In the genomic region with DNA sequence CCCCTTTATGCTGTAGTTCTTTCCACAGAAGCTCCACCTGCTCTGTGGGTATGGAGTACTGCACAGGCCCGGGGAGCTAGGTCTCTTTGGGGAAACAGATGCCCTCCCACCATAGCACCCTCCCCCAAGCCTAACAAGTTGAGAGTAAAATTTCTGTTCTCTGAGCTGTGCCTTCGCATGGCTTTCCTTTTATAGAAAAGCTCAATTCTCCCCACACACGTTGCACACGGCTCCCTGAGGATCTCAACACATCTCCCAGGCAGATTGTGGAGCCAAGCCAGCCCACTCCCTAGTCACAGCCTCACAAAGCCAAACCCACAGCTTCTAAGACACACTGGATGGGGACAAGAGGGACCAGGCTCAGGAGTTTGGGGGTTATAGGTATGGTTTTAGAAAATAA, we compare ENCODE assay signal across 9 mouse cellular contexts. TPM values are rescaled to one million over a fixed set of nuclear protein-coding genes. Genes with fewer than 3 reads are reported as not detected.
A peak's percentile ranks its signal among the peaks of the same experiment; 100 is the strongest.
DNase-seq lines count a peak whose midpoint lies in the region; ATAC-seq and TF ChIP-seq lines count a peak whose summit lies in the region.
"Had no signal": no experiment of that assay in that cellular context is flagged by ENCODE, and none has a peak within 500 bp of the region (broad histone marks: within the 10 kb centered on the region; RNA-seq: fewer than 3 reads in every experiment).

No protein-coding gene starts in this region.

- TF ChIP-seq EP300 in heart, adult 2 months (IDR thresholded peaks at IDR 0.05; ENCODE audit: insufficient read depth, low read depth, low read length): no peak

- peak overlapping the region; percentile 82 for H3K4me3 ChIP-seq in hindbrain, embryonic 12.5 days
- H3K4me3 ChIP-seq in limb, embryonic 13.5 days: no peak overlapping the region
- no peak overlapping the region for H3K4me3 ChIP-seq in stomach, embryonic 15.5 days (replicated peaks)
- H3K4me3 ChIP-seq in heart, adult 2 months: no peak overlapping the region

- intact Hi-C loops in heart, adult 2 months (cut with DNase I): no loop called here

- no peak for TF ChIP-seq CTCF in heart, adult 2 months (IDR thresholded peaks at IDR 0.05)

- no peaks in the 10 kb centered on the region for H3K9me3 ChIP-seq in hindbrain, embryonic 12.5 days (replicated peaks)
- H3K9me3 ChIP-seq in limb, embryonic 13.5 days: no peaks in the 10 kb centered on the region
- no peaks in the 10 kb centered on the region for H3K9me3 ChIP-seq in stomach, embryonic 15.5 days

- H3K27ac ChIP-seq in hindbrain, embryonic 12.5 days: peak overlapping the region; percentile 97
- H3K27ac ChIP-seq in limb, embryonic 13.5 days: no peak overlapping the region
- peak overlapping the region; percentile 60 for H3K27ac ChIP-seq in stomach, embryonic 15.5 days
- no peak overlapping the region for H3K27ac ChIP-seq in heart, adult 2 months

- H3K4me1 ChIP-seq in hindbrain, embryonic 12.5 days: peaks cover 44% of the 10 kb centered on the region
- H3K4me1 ChIP-seq in limb, embryonic 13.5 days: peaks cover 43% of the 10 kb centered on the region
- peaks cover 27% of the 10 kb centered on the region for H3K4me1 ChIP-seq in stomach, embryonic 15.5 days
- H3K4me1 ChIP-seq in heart, adult 2 months (ENCODE audit: control insufficient read depth, insufficient read depth, low read length): peaks cover 8% of the 10 kb centered on the region

- H3K27me3 ChIP-seq in hindbrain, embryonic 12.5 days: no peaks in the 10 kb centered on the region
- no peaks in the 10 kb centered on the region for H3K27me3 ChIP-seq in limb, embryonic 13.5 days
- no peaks in the 10 kb centered on the region for H3K27me3 ChIP-seq in stomach, embryonic 15.5 days (replicated peaks)
- H3K27me3 ChIP-seq in heart, adult 2 months (ENCODE audit: control insufficient read depth, insufficient read depth, low read length): no peaks in the 10 kb centered on the region

- 72% methylated on average over 4 of the region's 4 CpGs for WGBS in hindbrain, embryonic 12.5 days
- WGBS in limb, embryonic 13.5 days: 56% methylated on average over 4 of the region's 4 CpGs
- 44% methylated on average over 4 of the region's 4 CpGs for WGBS in stomach, embryonic 15.5 days
- WGBS in heart, adult 2 months: 37% methylated on average over 4 of the region's 4 CpGs

- peak overlapping the region; percentile 74 for H3K4me2 ChIP-seq in hindbrain, embryonic 12.5 days (replicated peaks)
- peak overlapping the region; percentile 83 for H3K4me2 ChIP-seq in limb, embryonic 13.5 days (replicated peaks)
- H3K4me2 ChIP-seq in stomach, embryonic 15.5 days: no peak overlapping the region

- H3K79me2 ChIP-seq in heart, adult 2 months (replicated peaks; ENCODE audit: control insufficient read depth, insufficient read depth, low read length): 0 out of 2 replicates have a peak, but pooled peaks cover 2% of the 10 kb centered on the region

- ATAC-seq in hindbrain, embryonic 12.5 days (ENCODE audit: low FRiP score): no peak
- ATAC-seq in limb, embryonic 13.5 days (ENCODE audit: low FRiP score, low read depth): no peak
- ATAC-seq in stomach, embryonic 15.5 days (ENCODE audit: insufficient read depth, low FRiP score, low read depth): no peak
- no peak for ATAC-seq in cerebellum, adult (ENCODE audit: insufficient number of reproducible peaks, low FRiP score, low TSS enrichment)

- peak; percentile 12 for DNase-seq in kidney, postnatal 10 days
- DNase-seq in kidney, postnatal 14 days: no peak
- no peak for DNase-seq in thymus, postnatal 4 days
- DNase-seq in heart, adult 2 months: no peak
- DNase-seq: cerebellum, adult 2 months had no signal

- peak overlapping the region; percentile 86 for H3K9ac ChIP-seq in hindbrain, embryonic 12.5 days
- H3K9ac ChIP-seq in limb, embryonic 13.5 days: 0 out of 2 replicates have a peak overlapping the region, but pooled peaks have one; percentile 88
- H3K9ac ChIP-seq in stomach, embryonic 15.5 days: no peak overlapping the region
- H3K9ac ChIP-seq in heart, adult 2 months (ENCODE audit: low read depth, low read length): no peak overlapping the region

- peaks cover 44% of the 10 kb centered on the region for H3K36me3 ChIP-seq in hindbrain, embryonic 12.5 days
- peaks cover 52% of the 10 kb centered on the region for H3K36me3 ChIP-seq in limb, embryonic 13.5 days
- peaks cover 42% of the 10 kb centered on the region for H3K36me3 ChIP-seq in stomach, embryonic 15.5 days
- H3K36me3 ChIP-seq in heart, adult 2 months (ENCODE audit: control insufficient read depth, insufficient read depth, low read length): no peaks in the 10 kb centered on the region

- no peak for TF ChIP-seq POLR2A in heart, adult 2 months (IDR thresholded peaks at IDR 0.05; ENCODE audit: insufficient read depth, low read depth, low read length)

RNA-seq across cellular contexts. Expression of gene Ctxn1, which starts 2.2 kb away (rescaled TPM):
- 194 and 195 TPM in 2 replicates for polyA plus RNA-seq in hindbrain, embryonic 12.5 days (2016; fragmentation: Nextera tagmentation; extraction: Ambion mirVana)
- 91.7 and 93.9 TPM in 2 replicates for polyA plus RNA-seq in limb, embryonic 13.5 days (2015; fragmentation: Nextera tagmentation; extraction: Ambion mirVana)
- 80.2 and 83.6 TPM in 2 replicates for polyA plus RNA-seq in stomach, embryonic 15.5 days (2015; fragmentation: Nextera tagmentation; extraction: Ambion mirVana)
- total RNA-seq in heart, adult 2 months (2021): under 1 TPM; 0.60 to 0.91 TPM
- 5.2 and 5.7 TPM in 2 replicates for polyA plus RNA-seq in heart, adult 2 months (2012; rRNA removed)

RNA-seq across cellular contexts. Expression of gene Snapc2, which starts 4.0 kb away (rescaled TPM):
- 57.3 and 60.2 TPM in 2 replicates for polyA plus RNA-seq in hindbrain, embryonic 12.5 days (2016; fragmentation: Nextera tagmentation; extraction: Ambion mirVana)
- 63.8 and 68.4 TPM in 2 replicates for polyA plus RNA-seq in limb, embryonic 13.5 days (2015; fragmentation: Nextera tagmentation; extraction: Ambion mirVana)
- 50.8 and 51.6 TPM in 2 replicates for polyA plus RNA-seq in stomach, embryonic 15.5 days (2015; fragmentation: Nextera tagmentation; extraction: Ambion mirVana)
- total RNA-seq in heart, adult 2 months (2021): 10 to 100 TPM; 14.7 to 16.2 TPM
- 18.5 and 38.1 TPM in 2 replicates for polyA plus RNA-seq in heart, adult 2 months (2012; rRNA removed)

RNA-seq across cellular contexts. Expression of gene Tgfbr3l, which starts 8.9 kb away (rescaled TPM):
- polyA plus RNA-seq in hindbrain, embryonic 12.5 days (2016; fragmentation: Nextera tagmentation; extraction: Ambion mirVana): 4.0 and 8.7 TPM in 2 replicates
- 4.6 and 5.7 TPM in 2 replicates for polyA plus RNA-seq in limb, embryonic 13.5 days (2015; fragmentation: Nextera tagmentation; extraction: Ambion mirVana)
- 5.5 and 5.9 TPM in 2 replicates for polyA plus RNA-seq in stomach, embryonic 15.5 days (2015; fragmentation: Nextera tagmentation; extraction: Ambion mirVana)
- 1 to 10 TPM; 2.7 to 3.8 TPM for total RNA-seq in heart, adult 2 months (2021)
- polyA plus RNA-seq in heart, adult 2 months (2012; rRNA removed): 10.0 and 12.1 TPM in 2 replicates

RNA-seq across cellular contexts. Expression of gene Gm49320, which starts 18.2 kb away (rescaled TPM):
- polyA plus RNA-seq in hindbrain, embryonic 12.5 days (2016; fragmentation: Nextera tagmentation; extraction: Ambion mirVana): 1.4 and 2.0 TPM in 2 replicates
- 1.3 and 2.4 TPM in 2 replicates for polyA plus RNA-seq in limb, embryonic 13.5 days (2015; fragmentation: Nextera tagmentation; extraction: Ambion mirVana)
- 0.31 and 1.3 TPM in 2 replicates for polyA plus RNA-seq in stomach, embryonic 15.5 days (2015; fragmentation: Nextera tagmentation; extraction: Ambion mirVana)
- under 1 TPM in 1 of 2 experiments, not detected in 1; 0.45 TPM for total RNA-seq in heart, adult 2 months (2021)
- polyA plus RNA-seq in heart, adult 2 months (2012; rRNA removed): 0.64 and 2.6 TPM in 2 replicates

RNA-seq across cellular contexts. Expression of gene Map2k7, which starts 18.4 kb away (rescaled TPM):
- 41.2 and 46.4 TPM in 2 replicates for polyA plus RNA-seq in hindbrain, embryonic 12.5 days (2016; fragmentation: Nextera tagmentation; extraction: Ambion mirVana)
- polyA plus RNA-seq in limb, embryonic 13.5 days (2015; fragmentation: Nextera tagmentation; extraction: Ambion mirVana): 29.3 and 29.9 TPM in 2 replicates
- polyA plus RNA-seq in stomach, embryonic 15.5 days (2015; fragmentation: Nextera tagmentation; extraction: Ambion mirVana): 24.6 and 29.8 TPM in 2 replicates
- 10 to 100 TPM; 63.8 to 65.9 TPM for total RNA-seq in heart, adult 2 months (2021)
- 27.8 and 53.1 TPM in 2 replicates for polyA plus RNA-seq in heart, adult 2 months (2012; rRNA removed)

Comparison
In these comparisons a context has a peak if more than half of its experiments do, and no peak if none do; other contexts are left out.
1. H3K27ac ChIP-seq: peak in hindbrain, embryonic 12.5 days (single experiment) and stomach, embryonic 15.5 days (single experiment); none in limb, embryonic 13.5 days (single experiment) and heart, adult 2 months (single experiment).
2. H3K9ac ChIP-seq: peak in hindbrain, embryonic 12.5 days (single experiment) and limb, embryonic 13.5 days (single experiment); none in stomach, embryonic 15.5 days (single experiment) and heart, adult 2 months (single experiment).
3. RNA of gene Ctxn1, which starts 2.2 kb away (polyA plus RNA-seq): 194 to 195 TPM in hindbrain, embryonic 12.5 days, 91.7 to 93.9 TPM in limb, embryonic 13.5 days and 80.2 to 83.6 TPM in stomach, embryonic 15.5 days; 5.2 to 5.7 TPM in heart, adult 2 months; every median in the first group is over 10 times any median in the second.